Mouse (Mus musculus) ES-E14 (cell line): Measurements from ENCODE around the gene Heyl. TPM values are rescaled to one million over a fixed set of nuclear protein-coding genes. Genes with fewer than 3 reads are reported as not detected.

Source experiments
- DNase-seq: peaks from one replicate; pipeline ENCODE4 v3.0.0-alpha.2; 2013; ENCODE audit warnings: low read depth, low spot score
- H3K27ac ChIP-seq: 2 replicates; pipeline ENCODE4 v1.5.1; 2012; ENCODE audit warnings: low read depth, mild to moderate bottlenecking, low read length, moderate library complexity, mixed read lengths; ENCODE audit not compliant: poor library complexity, insufficient read depth, severe bottlenecking
- H3K36me3 ChIP-seq: 2 replicates; pipeline ENCODE4 v1.6.1; 2012; ENCODE audit warnings: mild to moderate bottlenecking, low read length, moderate library complexity, mixed read lengths; ENCODE audit not compliant: control insufficient read depth, poor library complexity, insufficient read depth, severe bottlenecking
- H3K4me1 ChIP-seq, 2 experiments: fragments of 150-350 bp in 1 of 2; sonication (generic) in 1 of 2; 2 replicates each; pipeline ENCODE4 v1.6.1; 2012; ENCODE audit warnings: low read length in 2 of 2, mild to moderate bottlenecking in 1 of 2, mixed read lengths in 1 of 2; ENCODE audit not compliant: control insufficient read depth in 2 of 2, insufficient read depth in 2 of 2, poor library complexity in 1 of 2
- H3K4me3 ChIP-seq, 2 experiments: fragments of 150-350 bp in 1 of 2; sonication (generic) in 1 of 2; 2 replicates each; pipeline ENCODE4 v1.5.1; 2012; ENCODE audit warnings: low read length in 2 of 2, low read depth in 1 of 2, mild to moderate bottlenecking in 1 of 2, mixed read lengths in 1 of 2; ENCODE audit not compliant: insufficient read depth in 1 of 2, poor library complexity in 1 of 2, severe bottlenecking in 1 of 2
- H3K9ac ChIP-seq: 2 replicates; pipeline ENCODE4 v1.6.1; 2012; ENCODE audit warnings: low read depth, mild to moderate bottlenecking, low read length, mixed read lengths; ENCODE audit not compliant: poor library complexity, insufficient read depth, severe bottlenecking
- H3K9me3 ChIP-seq: fragments of 150-350 bp; sonication (generic); 2 replicates; pipeline ENCODE4 v1.6.1; 2012; ENCODE audit warnings: low read depth, mild to moderate bottlenecking, low read length; ENCODE audit not compliant: control insufficient read depth, insufficient read depth
- CHD2 ChIP-seq: IDR thresholded peaks from 2 replicates; pipeline ENCODE4 v1.6.1; 2014; ENCODE audit warnings: mild to moderate bottlenecking, low read depth, low read length, inconsistent platforms
- HCFC1 ChIP-seq: IDR thresholded peaks from 2 replicates; pipeline ENCODE4 v1.6.1; 2012; ENCODE audit warnings: low read length, inconsistent platforms, borderline replicate concordance; ENCODE audit not compliant: insufficient read depth
- MAFK ChIP-seq: IDR thresholded peaks from 2 replicates; pipeline ENCODE4 v1.6.1; 2014; ENCODE audit warnings: mild to moderate bottlenecking, low read depth, low read length, inconsistent platforms; ENCODE audit not compliant: insufficient read depth
- ZC3H11A ChIP-seq: IDR thresholded peaks from 2 replicates; pipeline ENCODE4 v1.6.1; 2012; ENCODE audit warnings: low read depth, mild to moderate bottlenecking, inconsistent platforms, low read length, borderline replicate concordance
- ZNF384 ChIP-seq: IDR thresholded peaks from 2 replicates; pipeline ENCODE4 v1.6.1; 2012; ENCODE audit warnings: low read depth, low read length, inconsistent platforms
- in situ Hi-C, 2 experiments: fragments of 600-800 bp; cut with MboI; formaldehyde crosslinking; loops; one replicate each; pipeline ENCODE4 v1.15.1; 2025; ENCODE audit warnings: low sequenced_read_pairs in 2 of 2, inconsistent platforms in 1 of 2; ENCODE audit not compliant: unreplicated experiment in 2 of 2
- total RNA-seq: library from RNA; depleted of rRNA; stranded (reverse); fragments of 300-350 nt; gene quantifications from 2 replicates; pipeline ENCODE4 v1.2.3, GENCODE M21; 2012

Heyl gene
- total RNA-seq, 1 experiment = not detected

DNA sequence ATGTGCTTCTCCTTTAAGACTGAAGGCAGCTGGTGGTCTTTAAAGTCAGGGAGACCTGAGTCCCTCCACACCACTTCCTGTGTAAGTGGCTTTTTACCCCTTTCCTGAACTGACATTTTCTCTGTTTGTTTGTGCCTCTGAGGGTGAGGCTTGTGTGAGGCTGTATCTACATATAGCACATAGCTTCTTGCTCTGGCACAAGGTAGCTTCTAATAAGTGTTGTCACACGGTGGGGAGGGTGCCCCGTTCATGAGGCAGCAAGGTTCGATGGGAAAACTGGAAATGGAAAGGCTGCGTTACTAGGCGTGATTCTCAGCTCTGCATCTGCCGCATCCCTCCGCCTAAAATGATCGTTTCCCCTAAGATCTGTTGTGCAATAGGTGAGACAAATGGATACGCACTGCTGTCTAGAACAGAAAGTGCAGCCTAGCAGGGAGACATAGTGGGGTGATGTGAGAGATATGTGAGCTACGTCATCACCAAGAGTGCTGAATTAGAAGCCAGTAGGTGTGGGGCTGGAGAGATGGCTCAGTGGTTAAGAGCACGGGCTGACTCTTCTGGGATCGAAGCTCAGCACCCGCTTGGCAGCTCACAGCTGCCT, 3.2 kb downstream of the Heyl start:
- in situ Hi-C loops = no loop called here
- Histone ChIP-seq H3K27ac (no peak overlapping the region), H3K9me3 (no peaks in the 10 kb centered on the region), H3K4me1 (peaks cover 0 to 5% of the 10 kb centered on the region in 2 experiments; a peak in 1 of 4 replicates), H3K4me3 (no peak overlapping the region), H3K36me3 (no peaks in the 10 kb centered on the region), H3K9ac (no peak overlapping the region)
- no peak for DNase-seq
- TF ChIP-seq MAFK = no peak
- no peak for TF ChIP-seq CHD2
- TF ChIP-seq ZC3H11A = no peak
- no peak for TF ChIP-seq HCFC1
- no peak for TF ChIP-seq ZNF384

DNA sequence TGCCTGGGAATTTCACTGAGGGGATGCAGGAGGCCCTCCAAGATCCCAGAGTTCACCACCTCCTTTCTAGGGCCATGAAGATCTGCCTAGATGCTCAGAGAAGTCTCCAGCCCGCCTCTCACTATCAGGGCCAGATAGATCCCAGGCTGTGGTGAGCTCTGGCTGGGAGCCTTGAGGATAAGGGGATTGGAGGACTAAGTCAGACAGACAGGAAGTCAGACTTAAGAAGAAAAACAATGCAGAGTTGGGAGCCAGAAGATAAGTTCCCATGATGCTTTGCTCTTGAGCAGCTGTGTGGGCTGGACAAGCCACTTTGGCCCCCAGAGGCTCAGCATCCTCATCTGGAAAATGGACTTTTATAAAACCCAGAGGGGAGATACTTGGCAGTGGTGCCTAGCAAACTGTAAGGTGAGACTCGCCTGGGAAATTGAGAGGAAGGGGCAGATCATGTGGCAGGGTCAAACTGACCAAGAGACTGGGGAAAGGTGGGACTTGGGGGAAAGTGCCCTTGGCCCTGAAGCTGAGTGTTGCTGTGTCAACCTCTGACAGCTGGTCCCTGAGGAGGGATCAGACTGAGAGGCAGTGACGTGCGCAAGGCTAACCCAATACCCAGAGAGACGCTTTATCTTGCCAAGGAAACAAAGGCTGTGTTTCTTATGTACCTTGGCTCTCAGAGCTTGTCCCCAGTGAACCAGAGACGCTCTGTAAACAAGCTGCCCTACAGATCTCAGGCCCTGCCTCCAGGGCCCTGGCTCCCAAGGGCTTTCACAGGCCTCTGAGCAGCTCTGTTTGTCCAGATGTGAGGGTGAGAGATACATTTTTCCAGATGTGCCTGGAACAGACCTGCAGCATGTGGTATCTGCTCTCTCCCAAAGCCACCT, 4.3 kb downstream of the Heyl start:
- Histone ChIP-seq H3K27ac (no peak overlapping the region), H3K9me3 (no peaks in the 10 kb centered on the region), H3K36me3 (no peaks in the 10 kb centered on the region), H3K9ac (no peak overlapping the region), H3K4me3 (no peak overlapping the region), H3K4me1 (peaks cover 0 to 3% of the 10 kb centered on the region in 2 experiments; a peak in 1 of 4 replicates)
- TF ChIP-seq ZC3H11A = no peak
- TF ChIP-seq HCFC1 = no peak
- TF ChIP-seq CHD2 = no peak
- no peak for TF ChIP-seq ZNF384
- no peak for TF ChIP-seq MAFK
- no peak for DNase-seq
- in situ Hi-C loops = no loop called here

DNA sequence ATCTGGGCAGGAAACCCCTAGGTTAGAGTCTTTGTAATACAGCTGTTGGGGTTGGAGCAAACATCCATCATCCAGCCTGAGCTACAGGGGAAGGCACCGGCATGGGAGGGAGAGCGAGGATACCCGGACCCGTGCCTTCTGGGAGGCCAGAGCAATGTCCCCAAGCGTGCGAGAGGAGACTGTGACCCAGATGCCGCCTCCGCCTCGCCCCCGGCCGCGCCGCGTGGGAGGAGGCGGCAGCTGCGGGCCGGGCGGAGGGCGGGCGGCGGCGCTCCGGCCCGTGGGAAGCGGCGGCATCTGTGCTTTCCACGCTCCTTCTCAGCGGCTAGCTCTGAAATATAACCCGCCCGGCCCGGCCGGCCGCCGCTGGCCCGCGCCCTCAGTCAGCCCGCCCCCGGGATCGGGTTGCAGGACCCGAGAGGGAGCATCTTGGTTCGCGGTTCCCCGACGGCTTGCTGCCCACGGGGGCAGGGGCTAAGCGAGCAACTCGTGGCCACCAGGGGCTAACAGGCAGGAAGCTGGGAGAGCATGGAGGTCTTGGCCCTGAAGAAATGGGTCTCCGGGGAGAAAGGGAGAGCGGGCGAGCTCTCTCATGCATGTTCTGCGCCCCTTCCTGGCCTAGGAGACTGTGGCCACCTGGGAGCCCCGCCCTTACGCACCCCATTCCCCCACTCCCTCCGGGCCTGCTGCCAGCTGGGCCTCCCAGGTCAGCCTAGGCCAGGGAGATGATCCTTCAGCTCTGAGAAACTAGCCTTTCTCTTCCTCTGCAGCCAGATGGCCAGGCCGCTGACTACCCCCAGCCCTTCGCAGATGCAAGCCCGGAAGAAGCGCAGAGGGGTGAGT, 6.2 kb downstream of the Heyl start:
- Histone ChIP-seq H3K4me3 (peak overlapping the region; percentile 53 to 60), H3K9ac (peak overlapping the region; percentile 48; the same call in 1 of the 2 replicates), H3K36me3 (no peaks in the 10 kb centered on the region), H3K27ac (no peak overlapping the region), H3K4me1 (no peaks in the 10 kb centered on the region), H3K9me3 (no peaks in the 10 kb centered on the region)
- no peak for DNase-seq
- in situ Hi-C loops = no loop called here
- TF ChIP-seq ZNF384 = no peak
- no peak for TF ChIP-seq CHD2
- no peak for TF ChIP-seq MAFK
- TF ChIP-seq HCFC1 = no peak
- TF ChIP-seq ZC3H11A = no peak

DNA sequence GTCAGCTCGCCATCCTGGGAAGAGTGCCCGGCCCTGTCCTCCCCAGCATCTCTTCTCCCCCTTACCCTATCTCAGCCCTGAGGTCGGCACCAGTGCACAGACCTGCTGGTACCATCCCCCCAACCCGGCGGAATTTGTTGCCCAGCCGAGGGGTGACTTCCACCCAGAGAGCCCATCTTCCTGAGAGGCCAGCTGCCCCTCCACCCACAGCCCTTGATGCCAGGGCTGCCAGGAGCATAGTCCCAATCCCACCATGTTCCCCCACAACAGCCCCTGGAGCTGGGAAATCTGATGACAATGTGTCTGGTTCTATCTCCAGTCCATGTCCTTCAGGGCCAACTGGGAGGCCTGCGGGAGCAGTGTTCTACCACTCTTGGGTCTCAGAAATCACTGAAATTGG, 12.9 kb downstream of the Heyl start:
- TF ChIP-seq MAFK (no peak), ZNF384 (no peak), HCFC1 (no peak), CHD2 (no peak), ZC3H11A (no peak)
- Histone ChIP-seq H3K27ac (no peak overlapping the region), H3K4me1 (no peaks in the 10 kb centered on the region), H3K9ac (no peak overlapping the region), H3K9me3 (no peaks in the 10 kb centered on the region), H3K4me3 (no peak overlapping the region), H3K36me3 (no peaks in the 10 kb centered on the region)
- DNase-seq = no peak
- in situ Hi-C loops = no loop called here
